Mouse (Mus musculus) G1E (cell line): ENCODE results near the gene Shroom1. TPM values are rescaled to one million over a fixed set of nuclear protein-coding genes. Genes with fewer than 3 reads are reported as not detected.

Experiments
- ATAC-seq: 2 replicates; pipeline ENCODE4 v1.8.0; 2016; ENCODE audit warnings: mild to moderate bottlenecking; ENCODE audit not compliant: insufficient number of reproducible peaks, poor library complexity, low FRiP score, severe bottlenecking; ENCODE audit errors: extremely low read depth
- DNase-seq: peaks from one replicate; pipeline ENCODE4 v3.0.0; 2012; ENCODE audit warnings: low spot score
- H3K27me3 ChIP-seq: 2 replicates; pipeline ENCODE4 v1.6.1; 2012; ENCODE audit warnings: mild to moderate bottlenecking, low read length, inconsistent platforms; ENCODE audit not compliant: insufficient read depth
- H3K36me3 ChIP-seq: replicated peaks from 2 replicates; pipeline ENCODE3; 2012; ENCODE audit warnings: mild to moderate bottlenecking, inconsistent platforms
- H3K4me1 ChIP-seq: 2 replicates; pipeline ENCODE4 v1.6.1; 2012; ENCODE audit warnings: low read depth, low read length, inconsistent platforms, mixed read lengths; ENCODE audit not compliant: insufficient read depth
- H3K4me3 ChIP-seq: 2 replicates; pipeline ENCODE4 v1.5.1; 2012; ENCODE audit warnings: low read depth, mild to moderate bottlenecking, inconsistent platforms, low read length, moderate library complexity, mixed read lengths
- H3K9me3 ChIP-seq: replicated peaks from 2 replicates; pipeline ENCODE4 v1.6.1; 2012; ENCODE audit warnings: inconsistent platforms
- CTCF ChIP-seq: IDR thresholded peaks from 2 replicates; pipeline ENCODE4 v1.5.1; 2012; ENCODE audit warnings: low read depth, low read length, inconsistent platforms, mixed read lengths
- GATA1 ChIP-seq: IDR thresholded peaks from 2 replicates; pipeline ENCODE4 v1.6.1; 2012; ENCODE audit warnings: borderline replicate concordance, low read length, inconsistent platforms, mixed read lengths
- GATA2 ChIP-seq: IDR thresholded peaks from 2 replicates; pipeline ENCODE4 v1.6.1; 2012; ENCODE audit warnings: low read depth, low read length, inconsistent platforms, borderline replicate concordance
- POLR2AphosphoS5 ChIP-seq: IDR thresholded peaks from 2 replicates; pipeline ENCODE4 v1.6.1; 2012; ENCODE audit warnings: low read depth, low read length, inconsistent platforms; ENCODE audit not compliant: insufficient replicate concordance
- TAL1 ChIP-seq: conservative IDR thresholded peaks from 2 replicates; pipeline ENCODE4 v1.6.1; 2012; ENCODE audit warnings: low read depth, low read length, inconsistent platforms, mixed read lengths
- polyA plus RNA-seq: library from polyadenylated mRNA; stranded (reverse); fragments of >175 nt; gene quantifications from 2 replicates; pipeline ENCODE4 v1.2.3, GENCODE M21; 2012
- total RNA-seq, 2 experiments: library from RNA; stranded (forward) in 1 of 2; stranded (reverse) in 1 of 2; fragments of 200-1000 nt in 1 of 2; fragments of >200 nt in 1 of 2; fragmentation: Nextera tagmentation in 1 of 2; gene quantifications; 2 replicates each; pipeline ENCODE4 v1.2.3; 2014 to 2017

The Shroom1 gene
- total and polyA plus RNA-seq, 3 experiments: 0.11 TPM; not detected in 2

DNA sequence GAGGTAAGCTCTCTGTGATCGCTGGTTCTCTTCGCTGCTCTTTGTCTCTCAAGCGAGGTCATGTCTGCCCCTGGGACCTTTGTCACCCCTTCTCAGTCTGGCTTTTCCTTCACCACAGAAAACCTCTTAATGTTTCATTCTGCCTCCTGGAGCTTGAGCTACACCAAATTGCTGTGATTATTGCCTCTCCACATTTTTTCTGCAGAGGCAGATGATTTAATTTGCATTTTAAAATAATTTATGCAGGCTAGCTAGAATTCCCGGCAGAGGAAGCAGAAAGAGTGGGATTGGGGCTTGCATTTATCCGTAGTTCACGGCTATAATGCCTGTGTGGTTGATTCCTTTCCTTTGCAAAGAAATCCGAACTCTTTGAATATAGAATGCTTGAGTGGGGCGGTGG is 18.6 kb downstream of the Shroom1 start:
- Histone ChIP-seq H3K36me3 (peaks cover 12% of the 10 kb centered on the region), H3K27me3 (peaks cover 30% of the 10 kb centered on the region)
- TF ChIP-seq CTCF (no peak), POLR2AphosphoS5 (no peak)

DNA sequence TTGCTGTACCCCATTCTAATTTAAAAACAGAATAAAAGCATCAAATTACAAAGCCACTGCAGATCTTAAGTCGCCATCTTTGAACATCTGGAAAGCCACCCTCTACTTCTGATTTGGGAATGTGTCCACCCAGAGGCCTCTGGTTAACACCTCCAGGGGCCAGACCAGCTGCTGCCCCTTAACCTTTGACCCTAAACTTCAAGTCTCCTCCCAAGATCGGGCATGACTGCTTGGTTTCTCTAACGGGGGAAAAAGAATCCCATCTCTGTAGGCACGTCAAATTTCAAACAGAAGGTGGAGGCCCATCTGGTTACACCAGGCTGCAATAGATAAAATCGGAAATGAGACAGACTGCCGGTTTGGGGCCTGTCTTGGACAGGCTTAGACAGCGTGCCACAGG is 20.8 kb downstream of the Shroom1 start:
- peak overlapping the region; percentile 81; the same call in 1 of the 2 replicates for H3K4me3 ChIP-seq
- peaks cover 53% of the 10 kb centered on the region for H3K4me1 ChIP-seq
- TF ChIP-seq TAL1 (no peak), GATA2 (no peak), CTCF (no peak), POLR2AphosphoS5 (no peak), GATA1 (no peak)
- H3K36me3 ChIP-seq: peaks cover 12% of the 10 kb centered on the region
- peaks cover 13% of the 10 kb centered on the region for H3K9me3 ChIP-seq
- H3K27me3 ChIP-seq: peaks cover 23% of the 10 kb centered on the region
- DNase-seq: no peak
- no peak for ATAC-seq

More for the DNA sequence above, 18.6 kb downstream of the Shroom1 start:
- peaks cover 13% of the 10 kb centered on the region for H3K9me3 ChIP-seq
- ATAC-seq (no peak), DNase-seq (no peak)
- no peak overlapping the region for H3K4me3 ChIP-seq
- H3K4me1 ChIP-seq: peaks cover 48% of the 10 kb centered on the region

DNA sequence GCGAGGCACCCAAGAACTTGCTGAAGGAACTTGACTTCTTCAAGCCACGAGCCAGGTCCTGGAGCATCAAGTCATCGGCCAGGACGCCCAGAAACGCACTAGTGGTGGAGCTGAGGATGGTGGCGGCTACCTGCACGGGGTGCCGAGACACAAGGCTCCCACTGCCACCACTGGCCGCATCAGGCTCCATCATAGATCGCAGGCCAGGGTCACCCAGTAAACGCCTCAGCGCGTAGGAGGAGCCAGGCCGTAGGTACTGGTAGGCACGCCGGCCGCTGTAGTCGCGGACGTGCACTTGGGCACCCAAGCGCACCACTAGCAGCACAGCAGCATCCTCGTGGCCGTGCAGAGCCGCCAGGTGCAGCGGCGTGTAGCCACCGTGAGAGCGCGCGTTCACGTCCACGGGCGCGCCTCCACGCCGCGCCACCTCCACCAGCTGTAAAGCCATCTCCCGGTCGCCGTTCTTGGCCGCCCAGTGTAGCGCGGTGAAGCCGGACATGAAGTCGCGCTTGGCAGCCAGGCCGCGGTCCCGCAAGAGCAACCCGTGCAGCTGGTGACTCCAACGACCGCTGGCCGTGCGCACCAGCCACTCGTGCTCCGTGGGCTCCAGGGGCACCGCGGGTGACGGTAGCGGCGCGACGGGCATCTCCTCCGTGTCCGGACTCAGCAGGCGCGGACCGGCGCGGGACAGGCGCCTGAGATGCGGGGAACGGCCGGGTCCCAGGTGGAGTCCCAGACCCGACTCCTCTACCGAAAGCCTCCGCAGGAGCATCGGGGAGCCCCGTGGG is 21.6 kb downstream of the Shroom1 start:
- Histone ChIP-seq H3K36me3 (peaks cover 12% of the 10 kb centered on the region), H3K4me1 (peaks cover 56% of the 10 kb centered on the region), H3K9me3 (peaks cover 13% of the 10 kb centered on the region), H3K4me3 (peak overlapping the region; percentile 81), H3K27me3 (peaks cover 18% of the 10 kb centered on the region)
- ATAC-seq (no peak), DNase-seq (no peak)
- TF ChIP-seq POLR2AphosphoS5 (no peak), TAL1 (no peak), CTCF (no peak), GATA2 (no peak), GATA1 (no peak)

DNA sequence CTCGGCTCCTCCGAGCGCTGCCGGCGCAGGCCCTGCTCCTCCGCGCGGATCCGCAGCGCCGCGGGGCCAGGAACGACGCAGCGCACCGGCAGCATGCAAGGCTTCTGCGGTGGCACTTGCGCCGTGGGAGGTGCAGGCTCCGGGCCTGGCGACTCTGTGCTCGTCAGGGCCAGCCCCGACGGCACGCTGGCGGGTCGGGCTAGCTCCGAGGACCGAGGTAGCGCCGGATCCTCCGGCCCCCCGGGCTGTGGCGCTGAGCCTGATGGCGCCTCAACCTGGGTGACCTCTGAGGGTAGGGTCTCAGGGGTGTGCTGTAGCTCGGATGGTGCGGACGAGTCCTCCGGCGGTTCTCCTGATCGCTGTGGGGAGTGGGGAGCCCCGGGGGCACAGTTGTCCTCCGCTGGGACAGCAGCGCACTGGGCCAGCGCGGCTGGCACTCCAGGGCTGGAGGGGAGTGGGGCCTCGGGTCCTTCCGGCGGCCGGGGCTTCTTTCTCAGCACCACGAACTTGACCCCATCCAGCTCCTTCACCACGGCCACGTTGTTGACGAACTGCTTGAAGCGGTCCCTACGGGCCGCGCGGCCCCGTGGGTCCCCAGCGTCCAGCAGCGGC is 22.3 kb downstream of the Shroom1 start:
- DNase-seq: peak; percentile 34
- Histone ChIP-seq H3K4me1 (peaks cover 62% of the 10 kb centered on the region), H3K4me3 (peak overlapping the region; percentile 81)

DNA sequence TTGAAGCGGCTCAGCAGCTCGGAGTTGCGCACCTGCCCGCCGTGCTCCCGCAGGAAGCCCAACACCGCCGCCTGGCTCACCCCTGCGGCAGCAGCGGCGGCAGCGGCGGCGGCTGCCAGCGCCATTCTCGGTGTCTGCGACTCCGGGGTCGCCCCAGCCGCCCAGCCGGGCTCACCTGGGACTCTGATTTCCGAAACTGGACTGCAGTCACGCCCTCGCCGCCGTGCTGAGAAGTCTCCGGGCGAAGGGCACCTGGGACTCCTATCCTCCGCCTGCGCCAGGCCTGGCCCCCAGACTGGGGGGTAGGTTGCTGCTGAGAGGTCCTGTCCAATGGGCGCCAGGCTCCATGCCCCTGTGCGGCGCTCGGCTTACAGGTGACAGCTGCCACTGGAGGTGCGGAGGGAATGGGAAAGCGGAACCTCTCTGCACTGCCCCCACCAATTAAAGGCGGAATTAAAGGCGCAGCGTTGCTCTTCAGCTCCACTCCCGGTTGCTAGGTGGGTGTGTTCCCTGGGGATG is 22.8 kb downstream of the Shroom1 start, which contains the start of the genes Gm9945 and Sowaha:
Gene Gm9945, plus strand, starts transcription at position 384 of the 519 bp plus-strand sequence.
Gene Sowaha, minus strand, starts transcription at position 492 of the 519 bp plus-strand sequence.
- Histone ChIP-seq H3K4me1 (peaks cover 64% of the 10 kb centered on the region), H3K27me3 (peaks cover 9% of the 10 kb centered on the region), H3K36me3 (peaks cover 12% of the 10 kb centered on the region), H3K9me3 (peaks cover 13% of the 10 kb centered on the region), H3K4me3 (peak within 1 kb of the TSS; percentile 81)
- ATAC-seq: no peak
- peak; percentile 69 for DNase-seq
- TF ChIP-seq CTCF (no peak), TAL1 (no peak), GATA1 (no peak), POLR2AphosphoS5 (no peak), GATA2 (no peak)

More for the DNA sequence above, 22.3 kb downstream of the Shroom1 start:
- peaks cover 13% of the 10 kb centered on the region for H3K9me3 ChIP-seq
- TF ChIP-seq GATA2: no peak
- no peak for TF ChIP-seq POLR2AphosphoS5
- TF ChIP-seq TAL1: no peak
- no peak for TF ChIP-seq GATA1
- no peak for TF ChIP-seq CTCF
- H3K27me3 ChIP-seq: peaks cover 13% of the 10 kb centered on the region
- H3K36me3 ChIP-seq: peaks cover 12% of the 10 kb centered on the region
- ATAC-seq: no peak

DNA sequence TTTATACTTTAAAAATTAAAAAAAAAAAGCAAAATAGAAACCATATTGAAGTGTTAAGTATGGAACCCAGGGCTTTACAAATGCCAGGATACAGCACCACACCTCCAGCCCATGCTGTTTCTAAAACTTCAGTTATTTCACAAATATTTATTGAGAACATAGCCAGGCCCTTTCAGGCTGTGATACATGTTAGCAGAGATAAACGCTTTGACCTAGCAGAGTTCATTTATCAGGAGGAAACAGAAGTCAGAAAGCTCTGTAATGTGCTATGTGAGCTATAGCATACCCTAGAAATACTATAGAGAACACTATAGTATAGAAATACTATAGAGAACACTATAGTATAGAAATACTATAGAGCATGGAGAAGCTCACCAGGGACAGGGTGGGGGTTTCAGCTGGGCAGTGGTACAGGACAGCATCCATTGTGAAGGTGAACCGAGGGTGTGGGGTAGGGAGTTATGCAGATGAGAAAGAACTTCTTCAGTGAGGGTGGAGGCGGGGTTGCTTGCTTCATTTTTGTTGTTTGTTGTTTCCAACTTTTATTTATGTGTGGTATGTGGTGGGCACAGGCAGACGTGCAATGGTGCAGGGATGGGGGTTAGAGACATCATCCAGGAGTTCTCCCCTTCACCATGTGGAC is 24.2 kb downstream of the Shroom1 start:
- ATAC-seq (peak; percentile 77), DNase-seq (peak; percentile 39)
- Histone ChIP-seq H3K9me3 (peaks cover 13% of the 10 kb centered on the region), H3K27me3 (peaks cover 7% of the 10 kb centered on the region; the same call in 1 of the 2 replicates), H3K4me1 (peaks cover 72% of the 10 kb centered on the region), H3K4me3 (no peak overlapping the region; the same call in 1 of the 2 replicates), H3K36me3 (peaks cover 12% of the 10 kb centered on the region)
- TF ChIP-seq CTCF (no peak), TAL1 (peak; percentile 77), GATA1 (no peak)
